Mouse (Mus musculus) MEL (cell line): ENCODE measurements around the gene Stat5a.

Experiments
- BHLHE40 ChIP-seq: IDR thresholded peaks from 2 replicates; pipeline ENCODE4 v1.6.1; 2012; ENCODE audit warnings: low read depth, mild to moderate bottlenecking, inconsistent platforms, low read length, improper control_type of control experiment, borderline replicate concordance
- CTCF ChIP-seq, 3 experiments: IDR thresholded peaks in 2 of 3; conservative IDR thresholded peaks in 1 of 3; 2 replicates each; pipeline ENCODE4 v1.5.1; 2011 to 2012; ENCODE audit warnings: low read length in 3 of 3, low read depth in 2 of 3, mild to moderate bottlenecking in 2 of 3, improper control_type of control experiment in 1 of 3, inconsistent platforms in 1 of 3, mixed read lengths in 1 of 3, moderate library complexity in 1 of 3; ENCODE audit not compliant: control insufficient read depth in 1 of 3, insufficient read depth in 1 of 3, poor library complexity in 1 of 3, severe bottlenecking in 1 of 3
- GABPA ChIP-seq: IDR thresholded peaks from 2 replicates; pipeline ENCODE4 v1.6.1; 2012; ENCODE audit warnings: low read depth, mild to moderate bottlenecking, inconsistent platforms, low read length, improper control_type of control experiment, moderate library complexity
- GATA1 ChIP-seq: IDR thresholded peaks from 2 replicates; pipeline ENCODE4 v1.6.1; 2011; ENCODE audit warnings: low read depth, low read length, improper control_type of control experiment
- POLR2A ChIP-seq, 2 experiments: IDR thresholded peaks; 2 replicates each; pipeline ENCODE4 v1.6.1; 2011 to 2012; ENCODE audit warnings: low read length in 2 of 2, mild to moderate bottlenecking in 2 of 2, control low read depth in 1 of 2, improper control_type of control experiment in 1 of 2, low read depth in 1 of 2, moderate library complexity in 1 of 2; ENCODE audit not compliant: control insufficient read depth in 1 of 2, insufficient read depth in 1 of 2, poor library complexity in 1 of 2
- POLR2AphosphoS2 ChIP-seq: IDR thresholded peaks from 2 replicates; pipeline ENCODE4 v1.6.1; 2011; ENCODE audit warnings: low read length, improper control_type of control experiment
- TBP ChIP-seq: IDR thresholded peaks from 2 replicates; pipeline ENCODE4 v1.8.0; 2011; ENCODE audit warnings: low read depth, low read length, improper control_type of control experiment

GRCm38 (mm10) chr11:100912401-100913155 lies 53.4 kb downstream of the Stat5a start:
- TF ChIP-seq CTCF (IDR thresholded peaks at IDR 0.05 in 2 of 3, conservative IDR thresholded peaks at IDR 0.05 in 1 of 3; ENCODE audit: control insufficient read depth in 1 of 3, insufficient read depth in 1 of 3, low read depth in 2 of 3, low read length in 3 of 3, poor library complexity in 1 of 3, severe bottlenecking in 1 of 3) = no peak
- no peak for TF ChIP-seq BHLHE40
- no peak for TF ChIP-seq GATA1
- TF ChIP-seq GABPA = no peak
- no peak for TF ChIP-seq POLR2AphosphoS2
- TF ChIP-seq POLR2A (IDR thresholded peaks at IDR 0.05; ENCODE audit: control insufficient read depth in 1 of 2, insufficient read depth in 1 of 2, low read depth in 1 of 2, low read length in 2 of 2, poor library complexity in 1 of 2) = no peak
- TF ChIP-seq TBP = no peak
